Mouse (Mus musculus): Measurements from ENCODE around the gene Sptbn4.

Sptbn4 gene

GRCm38 (mm10) chr7:27379836-27380235 is 67.7 kb downstream of the Sptbn4 start:
- DNase-seq = no peak

- no peak for DNase-seq
These were observed 69.1 kb downstream of the Sptbn4 start for GRCm38 (mm10) chr7:27378431-27378830.

GRCm38 (mm10) chr7:27375274-27375673 is 72.2 kb downstream of the Sptbn4 start:
- no peak for DNase-seq

- DNase-seq = peak; percentile 88
These were observed 75.6 kb downstream of the Sptbn4 start for GRCm38 (mm10) chr7:27371715-27372462.

- peak; percentile 88 for DNase-seq
These were observed 78.4 kb downstream of the Sptbn4 start for GRCm38 (mm10) chr7:27369111-27369510.

GRCm38 (mm10) chr7:27367976-27368375 is 79.5 kb downstream of the Sptbn4 start:
- DNase-seq = no peak

- peak; percentile 87 for DNase-seq
These were observed 81.2 kb downstream of the Sptbn4 start for GRCm38 (mm10) chr7:27366082-27366844.

- peak; percentile 81 for DNase-seq
These were observed 83.1 kb downstream of the Sptbn4 start for GRCm38 (mm10) chr7:27364379-27364778.

GRCm38 (mm10) chr7:27361283-27361946 is 86.1 kb downstream of the Sptbn4 start:
- peak; percentile 100 for DNase-seq

- DNase-seq = peak; percentile 73
These were observed 86.7 kb downstream of the Sptbn4 start for GRCm38 (mm10) chr7:27360749-27361148.

GRCm38 (mm10) chr7:27359706-27360358 is 87.7 kb downstream of the Sptbn4 start:
- DNase-seq = peak; percentile 85

GRCm38 (mm10) chr7:27359162-27359561 is 88.3 kb downstream of the Sptbn4 start:
- peak; percentile 81 for DNase-seq

GRCm38 (mm10) chr7:27357595-27357978 is 89.9 kb downstream of the Sptbn4 start:
- peak; percentile 88 for DNase-seq

- peak; percentile 95 for DNase-seq
These were observed 90.5 kb downstream of the Sptbn4 start, which contains the start of gene Gm20479 for GRCm38 (mm10) chr7:27356861-27357594. TSS of gene Gm20479 (minus strand) at chr7:27357419.

- DNase-seq = peak; percentile 97
These were observed 91.2 kb downstream of the Sptbn4 start for GRCm38 (mm10) chr7:27356248-27356647.

- peak; percentile 100 for DNase-seq
These were observed 91.7 kb downstream of the Sptbn4 start, which contains the start of gene Shkbp1 for GRCm38 (mm10) chr7:27355745-27356240. TSS of gene Shkbp1 (minus strand) at chr7:27356019.

- DNase-seq = peak; percentile 85
These were observed 92.2 kb downstream of the Sptbn4 start for GRCm38 (mm10) chr7:27355261-27355660.

GRCm38 (mm10) chr7:27354783-27355182 is 92.7 kb downstream of the Sptbn4 start:
- DNase-seq = peak; percentile 82

GRCm38 (mm10) chr7:27354144-27354543 is 93.3 kb downstream of the Sptbn4 start:
- peak; percentile 95 for DNase-seq

GRCm38 (mm10) chr7:27345444-27345843 is 102.0 kb downstream of the Sptbn4 start:
- DNase-seq = no peak

GRCm38 (mm10) chr7:27342595-27342994 is 104.9 kb downstream of the Sptbn4 start:
- DNase-seq = no peak

- no peak for DNase-seq
These were observed 108.0 kb downstream of the Sptbn4 start for GRCm38 (mm10) chr7:27339519-27339918.
